Mouse (Mus musculus) embryonic fibroblast, embryonic 13.5 days (primary cell): Measurements from ENCODE around the gene Gfer.

Source experiments
- CTCF ChIP-seq: IDR thresholded peaks from 2 replicates; pipeline ENCODE4 v1.5.1; 2011; ENCODE audit warnings: mild to moderate bottlenecking, control low read depth, low read length, moderate library complexity, borderline replicate concordance; ENCODE audit not compliant: insufficient read depth
- POLR2A ChIP-seq: IDR thresholded peaks from 2 replicates; pipeline ENCODE4 v1.6.1; 2011; ENCODE audit warnings: low read depth, mild to moderate bottlenecking, control low read depth, low read length, moderate library complexity

- TF ChIP-seq CTCF (no peak), POLR2A (no peak)
These were observed 25.6 kb downstream of the Gfer start for GRCm38 (mm10) chr17:24670246-24670844.
